Mouse (Mus musculus) kidney, postnatal 4 days (tissue): ENCODE data around the gene St14.
"Not testable (repeated sequence)": the region's sequence is repeated elsewhere in the genome, so short reads cannot be mapped to it uniquely, and the experiment has no call there.

Experiments
- DNase-seq, 2 experiments: peaks; one replicate each; pipeline ENCODE4 v3.0.0; 2021; ENCODE audit warnings: mixed read lengths in 2 of 2

The St14 gene

DNA sequence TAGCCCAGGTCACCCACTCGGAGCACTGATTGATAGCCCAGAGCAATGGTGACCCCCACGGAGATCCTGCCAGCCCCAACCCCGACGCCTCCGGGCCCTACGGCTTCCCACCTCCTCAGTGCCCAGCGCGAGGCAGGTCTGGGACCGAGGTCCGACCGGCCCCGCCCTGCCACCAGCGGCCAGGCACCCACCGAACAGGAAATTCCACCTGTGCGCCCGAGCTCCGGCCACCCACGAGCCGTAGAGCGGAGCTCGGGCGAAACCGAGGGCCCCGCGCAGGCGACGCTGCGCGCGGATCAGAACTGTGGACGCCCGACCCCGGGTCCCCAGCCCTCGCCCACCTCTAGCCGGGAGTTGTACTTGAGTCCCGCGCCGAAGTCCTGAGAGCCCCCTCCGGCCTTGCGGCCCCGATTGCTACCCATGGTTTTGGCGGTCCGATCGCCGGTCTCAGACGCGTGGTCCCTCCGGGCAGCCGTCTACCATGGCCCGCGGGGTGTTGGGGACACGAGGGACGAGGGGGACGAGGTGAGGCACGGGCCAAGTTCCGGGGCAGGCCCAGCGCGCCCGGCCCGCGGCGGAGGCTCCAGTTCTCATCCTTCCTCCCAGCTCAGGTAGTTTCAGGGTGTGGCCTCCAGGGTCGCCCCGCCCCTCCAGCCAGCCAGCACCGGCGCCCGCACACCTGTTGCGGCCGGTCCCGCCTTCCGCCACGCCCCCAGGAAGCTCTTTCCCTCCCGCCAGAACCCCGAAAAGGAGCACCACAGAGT lies at the start of gene St14:
TSS of gene St14 (minus strand) at position 649 of the 764 bp plus-strand sequence.
- peak; percentile 77 to 86 for DNase-seq

DNA sequence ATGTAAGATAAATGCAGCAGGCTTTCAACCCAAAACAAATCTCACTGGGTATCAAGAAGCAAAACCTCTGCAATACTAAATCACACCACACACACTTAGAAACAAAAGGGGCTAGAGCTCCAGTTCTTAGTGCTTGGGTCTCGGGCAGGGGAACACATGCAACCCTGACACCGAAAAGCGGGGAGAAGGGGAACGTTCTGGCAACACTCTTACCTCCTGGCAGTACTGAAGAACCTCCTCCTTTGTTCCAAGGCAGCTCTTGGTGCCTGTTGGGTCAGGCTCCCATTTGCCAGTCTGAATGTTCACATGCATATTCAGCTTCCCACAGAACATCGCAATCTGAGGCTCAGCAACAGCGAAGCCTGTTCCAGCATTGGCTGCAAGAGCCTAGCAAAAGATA lies 46.0 kb upstream of the St14 start:
- DNase-seq = no peak

DNA sequence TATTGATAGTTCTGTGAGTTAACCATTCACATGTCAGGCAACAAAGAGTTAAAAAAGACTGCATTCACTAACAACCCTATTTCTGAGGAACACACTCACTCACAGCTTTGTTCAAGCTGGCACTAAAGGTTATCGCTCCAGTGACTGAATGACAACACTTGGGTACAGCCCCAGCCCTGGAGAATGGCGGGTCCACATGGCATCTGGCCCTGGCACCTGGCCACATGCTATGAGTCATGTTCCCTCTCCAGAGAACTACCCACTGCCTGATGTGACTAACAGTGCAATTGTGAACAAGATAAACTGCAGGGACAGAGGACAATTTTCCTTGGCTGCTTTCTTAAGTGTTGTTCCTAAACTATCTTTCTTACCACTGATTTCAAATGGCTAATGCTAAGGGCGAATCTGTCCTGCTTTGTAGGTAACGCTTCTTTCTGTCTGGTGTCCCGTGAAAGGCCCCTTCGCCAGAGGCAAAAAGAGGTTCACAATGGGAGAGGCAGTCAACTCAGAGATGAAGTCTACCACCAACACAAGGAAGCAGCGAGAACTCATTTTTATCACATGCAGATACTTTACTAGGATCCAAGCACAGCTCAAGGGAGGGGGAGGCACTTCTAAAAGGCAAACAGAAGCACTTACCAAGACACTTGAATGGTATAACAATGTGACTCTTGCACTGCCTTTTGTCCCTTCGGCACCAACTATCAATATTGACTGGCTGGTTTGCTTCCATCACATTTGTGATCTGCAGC lies 44.9 kb upstream of the St14 start:
- peak; percentile 72 to 80 for DNase-seq

DNA sequence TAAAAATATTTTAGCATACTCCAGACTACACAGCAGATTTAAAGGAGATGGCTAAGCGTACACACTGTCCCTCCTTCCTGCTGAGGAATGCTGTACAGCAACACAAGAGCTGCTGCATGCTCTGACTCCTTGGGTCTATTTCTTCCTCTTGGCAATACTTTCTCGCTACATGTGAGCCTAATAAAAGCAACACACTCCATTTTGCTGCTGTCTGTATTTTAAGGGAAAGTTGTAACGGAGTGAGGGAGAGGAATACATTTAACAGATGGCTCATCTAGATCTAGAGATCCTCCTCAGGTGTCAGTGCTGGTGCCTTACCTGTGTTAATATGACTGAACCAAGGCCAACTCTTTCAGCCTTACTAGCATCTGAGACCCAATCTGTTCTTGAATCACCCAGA lies 44.3 kb upstream of the St14 start:
- no peak for DNase-seq

DNA sequence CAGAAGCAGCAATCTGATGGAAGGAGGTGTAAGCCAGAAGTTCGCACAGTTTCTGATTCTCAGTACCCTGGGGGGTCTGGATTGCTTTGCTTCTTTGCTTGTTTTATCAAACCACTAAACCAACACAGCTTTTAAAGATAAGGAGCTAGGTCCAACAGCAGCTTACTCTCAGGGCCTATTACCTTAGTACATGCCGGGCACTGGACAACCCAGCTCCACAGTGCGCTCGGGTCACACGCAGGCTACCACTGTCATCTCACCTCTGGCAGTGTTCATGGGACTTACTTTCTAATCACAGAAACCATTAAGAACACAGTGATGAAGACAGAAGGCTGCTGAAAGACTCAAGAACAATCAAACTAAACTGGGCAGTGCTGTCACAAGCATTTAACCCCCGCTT lies 43.7 kb upstream of the St14 start:
- no peak for DNase-seq

DNA sequence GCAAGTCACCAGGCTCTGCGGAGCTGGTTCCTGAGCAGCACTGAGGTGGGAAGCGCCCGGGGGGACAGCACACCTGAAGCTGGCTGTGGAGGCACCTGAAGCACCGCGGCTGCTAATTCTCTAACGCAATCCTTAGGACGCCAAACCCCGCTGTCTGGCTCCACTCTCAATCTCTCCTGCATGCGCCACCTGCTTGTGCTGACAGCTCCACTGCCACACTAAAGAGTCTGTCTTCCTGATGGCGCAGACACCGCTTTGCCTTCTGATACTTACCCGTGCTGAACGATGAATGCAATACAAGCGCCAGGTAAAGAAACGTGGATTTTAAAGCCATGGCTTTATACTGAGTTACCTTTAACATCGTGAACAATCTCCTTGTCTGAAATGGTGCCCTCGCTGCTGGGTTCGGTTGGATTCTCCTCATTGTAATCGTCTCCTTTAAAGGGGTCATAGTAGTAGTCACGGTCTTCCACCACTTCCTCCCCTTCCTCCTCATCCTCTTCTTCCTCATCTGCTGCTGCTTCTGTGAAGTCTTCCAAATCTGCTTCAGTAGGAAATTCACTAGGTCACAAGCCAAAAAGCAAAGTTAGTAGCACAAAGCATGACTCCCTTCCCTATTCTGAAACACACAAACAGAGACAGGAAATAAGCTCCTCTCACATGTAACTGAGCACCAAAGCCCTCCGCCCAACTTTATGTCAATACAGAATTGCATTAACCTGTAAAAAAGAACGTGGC lies 36.9 kb upstream of the St14 start:
- no peak for DNase-seq

DNA sequence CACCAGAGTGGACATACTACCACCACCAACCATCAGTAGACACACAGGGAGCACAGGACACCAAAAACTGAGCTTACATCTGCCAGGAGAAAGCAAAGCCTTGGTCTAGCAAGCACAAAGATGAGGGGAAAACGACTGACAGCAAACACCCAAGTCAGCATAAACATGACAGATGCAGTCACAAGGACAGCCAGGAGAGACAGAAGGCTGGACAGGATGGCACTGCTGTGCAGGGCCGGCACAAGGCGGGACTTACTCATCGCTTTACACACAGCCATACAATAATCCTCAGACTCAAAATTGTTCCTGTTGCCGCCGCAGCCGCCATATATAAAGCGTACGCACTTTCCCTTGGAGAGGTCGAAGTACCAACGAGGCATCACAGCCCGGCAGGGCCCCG lies 35.7 kb upstream of the St14 start:
- DNase-seq = no peak

DNA sequence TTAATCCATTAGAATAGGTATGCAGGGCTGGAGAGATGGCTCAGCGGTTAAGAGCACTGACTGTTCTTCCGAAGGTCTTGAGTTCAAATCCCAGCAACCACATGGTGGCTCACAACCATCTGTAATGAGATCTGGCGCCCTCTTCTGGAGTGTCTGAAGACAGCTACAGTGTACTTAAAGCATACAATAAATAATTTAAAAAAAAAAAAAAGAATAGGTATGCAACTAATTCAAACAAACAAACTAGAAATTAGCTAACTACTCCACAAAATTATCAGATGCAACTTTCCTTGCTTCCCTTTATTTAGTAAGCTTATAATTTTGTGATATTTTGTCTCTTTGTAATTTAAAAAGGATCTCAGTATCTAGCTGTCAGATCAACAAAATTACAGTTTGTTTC lies 33.9 kb upstream of the St14 start:
- not testable (repeated sequence) for DNase-seq

DNA sequence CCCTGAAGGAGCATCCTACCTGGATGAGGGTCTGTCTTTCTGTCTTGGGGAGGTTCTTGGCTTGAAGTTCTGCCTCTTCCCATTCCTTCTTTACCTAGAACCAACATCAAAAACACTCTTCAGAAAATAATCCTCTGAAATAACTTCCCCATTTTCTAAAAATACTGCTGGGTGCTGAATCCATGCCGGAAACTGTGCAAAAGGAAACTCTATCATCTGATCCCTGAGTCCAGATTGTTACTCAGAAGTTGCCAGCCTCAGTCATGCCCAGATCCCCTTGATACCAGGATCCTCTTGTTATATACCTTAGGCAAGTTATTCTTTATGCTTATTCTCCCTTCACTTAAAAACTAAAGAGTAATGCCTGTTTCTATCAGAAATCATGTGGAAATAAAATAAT lies 31.7 kb upstream of the St14 start:
- no peak for DNase-seq

DNA sequence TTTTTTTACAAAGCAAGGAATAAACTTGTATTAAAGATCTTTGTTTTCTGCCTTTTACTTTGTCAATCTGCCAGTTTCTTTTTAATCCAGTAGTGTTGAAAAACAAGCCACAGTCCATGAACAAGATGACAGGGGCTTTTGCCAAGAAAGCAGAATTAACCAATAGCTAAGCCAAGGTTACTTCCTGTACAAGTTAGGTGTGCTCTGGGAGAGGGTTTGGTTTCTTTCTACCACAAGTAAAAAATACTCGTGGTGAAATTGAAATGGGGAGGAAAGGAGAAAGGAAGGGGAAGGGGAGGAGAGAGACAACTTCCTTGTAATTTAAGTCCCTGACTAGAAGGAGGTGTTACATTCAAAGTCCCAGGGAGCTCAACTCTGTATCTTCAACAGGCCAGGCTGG lies 31.3 kb upstream of the St14 start:
- no peak for DNase-seq

DNA sequence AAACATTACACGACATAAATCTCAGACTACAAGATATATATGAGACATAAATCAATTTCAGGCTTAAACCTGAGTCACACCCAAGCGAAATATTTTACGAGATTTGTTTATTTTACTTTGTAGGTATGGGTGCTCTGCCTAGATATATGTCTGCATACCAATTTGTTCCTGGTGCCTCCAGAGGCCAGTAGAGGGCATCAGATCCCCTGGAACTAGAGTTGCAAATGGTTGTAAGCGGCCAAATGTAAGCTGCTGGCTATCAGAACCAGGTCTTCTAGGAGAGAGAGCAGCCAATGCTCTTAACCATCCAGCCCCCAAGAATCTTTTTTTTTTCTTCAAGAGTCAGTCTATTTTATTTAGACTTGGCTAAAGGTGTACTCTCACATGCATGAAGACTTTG lies 28.3 kb upstream of the St14 start:
- DNase-seq = peak; percentile 37 to 57

DNA sequence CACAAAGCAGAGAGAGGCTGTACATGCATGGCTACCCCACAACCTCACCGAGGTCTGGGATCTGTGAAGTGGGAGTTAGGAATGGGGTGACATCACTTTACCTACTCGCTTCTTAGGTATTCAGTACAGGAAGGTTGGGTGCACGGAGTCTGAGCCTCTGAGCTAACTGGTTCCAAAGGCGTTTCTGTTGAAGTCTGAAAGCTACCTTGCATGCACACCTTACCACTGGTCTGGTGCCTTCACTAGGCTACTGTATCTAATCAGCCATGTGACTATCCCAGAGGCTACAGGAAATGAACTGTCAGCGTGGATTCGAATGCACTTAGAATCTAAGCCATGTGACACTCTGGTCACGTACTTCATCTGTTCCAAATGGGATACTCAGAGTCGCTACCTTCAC lies 24.9 kb upstream of the St14 start:
- DNase-seq = no peak

DNA sequence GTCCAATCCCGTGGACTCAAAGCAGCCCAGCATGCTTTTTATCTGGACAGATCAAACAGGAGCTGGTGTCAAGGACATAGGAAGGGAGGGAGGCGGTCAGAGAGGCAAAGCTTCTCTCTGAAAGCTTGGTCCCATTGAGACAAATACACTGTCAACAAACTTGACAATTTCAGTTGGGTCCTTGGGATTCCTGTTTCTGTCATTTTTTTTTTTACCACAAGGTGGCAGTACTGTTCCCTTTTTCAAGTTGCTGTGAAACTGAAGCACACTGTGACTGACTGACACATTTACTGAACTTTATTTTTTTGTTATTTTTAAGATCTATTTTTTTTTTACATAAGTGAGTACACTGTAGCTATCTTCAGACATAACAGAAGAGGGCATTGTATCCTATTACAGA lies 19.4 kb upstream of the St14 start:
- no peak for DNase-seq

DNA sequence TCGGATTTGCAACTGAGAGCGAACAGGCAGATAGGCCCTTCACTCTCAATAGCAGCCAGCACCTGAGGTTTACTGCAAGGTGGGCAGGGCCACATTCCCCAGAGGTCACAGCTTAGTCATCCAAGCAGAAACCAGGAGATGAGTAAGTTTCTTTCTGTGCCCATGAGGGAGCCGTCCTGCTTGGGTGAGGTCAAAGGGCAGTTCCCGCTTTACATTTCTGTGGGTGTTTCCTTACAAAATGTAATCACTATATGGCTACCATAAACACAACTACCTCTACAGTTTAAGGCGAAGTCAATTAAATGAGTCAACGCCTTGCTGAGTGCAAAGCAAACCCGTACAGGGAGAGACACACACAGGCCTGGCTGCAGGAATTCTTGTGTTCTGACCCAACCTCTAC lies 16.5 kb upstream of the St14 start:
- peak in 1 of 2 experiments; percentile 24 for DNase-seq

DNA sequence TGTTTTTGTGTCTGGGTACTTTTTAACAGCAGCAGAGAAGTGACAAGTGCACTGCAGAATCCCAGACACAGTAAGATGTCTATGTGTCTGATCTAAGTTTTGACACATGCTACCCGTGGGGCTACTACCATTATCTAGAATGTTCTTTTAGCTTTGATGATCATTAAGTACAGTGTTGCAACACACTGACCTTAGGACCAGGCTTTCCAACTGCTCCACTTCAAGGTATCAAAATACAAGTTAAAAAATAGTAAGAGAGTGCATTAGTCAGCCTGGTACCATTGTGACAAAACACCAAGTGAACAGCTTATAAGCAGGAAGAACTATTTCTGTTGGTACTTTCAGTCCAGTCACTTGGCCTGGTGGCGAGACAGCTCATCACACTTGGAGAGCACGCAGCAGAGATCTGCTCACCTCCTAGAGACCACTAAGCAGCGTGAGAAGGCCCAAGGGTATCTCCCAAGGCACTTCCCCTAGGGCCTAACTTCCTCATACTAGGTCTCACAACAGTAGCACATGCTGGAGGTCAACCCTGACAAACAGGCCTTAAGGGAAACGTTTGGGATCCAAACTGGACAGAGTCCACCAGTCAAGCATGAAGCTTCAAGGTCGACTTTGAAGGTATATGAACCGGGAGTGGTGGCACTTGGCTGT lies 13.7 kb upstream of the St14 start:
- DNase-seq = no peak

DNA sequence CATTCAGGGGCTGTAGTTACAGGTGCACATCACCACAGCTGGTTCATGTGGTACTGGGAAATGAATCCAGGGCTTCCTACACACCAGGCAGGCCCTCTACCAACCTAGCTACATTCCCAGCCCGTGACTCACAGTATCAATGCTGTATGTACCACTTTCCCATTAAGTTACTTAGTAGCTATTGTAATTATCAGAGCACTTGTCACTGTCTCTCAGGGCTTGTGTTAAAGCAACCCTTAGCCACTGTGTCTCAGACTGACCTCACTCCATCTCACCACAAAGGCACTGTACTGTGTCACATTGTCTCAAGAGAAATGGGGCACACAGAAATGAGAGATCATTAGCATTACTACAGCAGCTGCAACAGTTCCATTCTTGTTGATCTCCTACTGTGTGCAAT lies 11.3 kb upstream of the St14 start:
- DNase-seq = no peak

DNA sequence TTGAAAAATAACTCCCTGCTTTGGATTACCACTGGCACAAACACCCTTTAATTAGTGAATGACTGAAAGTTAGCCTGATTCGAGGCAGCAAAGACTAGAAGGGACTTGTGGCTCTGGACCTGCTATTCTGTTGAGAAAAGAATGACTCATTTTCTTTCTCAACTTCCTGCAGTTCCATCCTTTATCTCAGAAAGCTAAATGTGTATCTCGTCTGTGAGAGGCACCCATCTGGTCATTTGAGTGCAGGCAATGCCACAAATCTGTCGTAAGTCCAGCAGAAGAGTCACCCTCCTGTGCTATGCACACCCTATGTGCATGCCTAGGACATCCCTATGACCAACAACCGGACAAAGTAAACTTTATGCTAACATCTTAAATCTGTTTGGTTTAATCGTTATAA lies 1.5 kb upstream of the St14 start:
- DNase-seq = no peak

DNA sequence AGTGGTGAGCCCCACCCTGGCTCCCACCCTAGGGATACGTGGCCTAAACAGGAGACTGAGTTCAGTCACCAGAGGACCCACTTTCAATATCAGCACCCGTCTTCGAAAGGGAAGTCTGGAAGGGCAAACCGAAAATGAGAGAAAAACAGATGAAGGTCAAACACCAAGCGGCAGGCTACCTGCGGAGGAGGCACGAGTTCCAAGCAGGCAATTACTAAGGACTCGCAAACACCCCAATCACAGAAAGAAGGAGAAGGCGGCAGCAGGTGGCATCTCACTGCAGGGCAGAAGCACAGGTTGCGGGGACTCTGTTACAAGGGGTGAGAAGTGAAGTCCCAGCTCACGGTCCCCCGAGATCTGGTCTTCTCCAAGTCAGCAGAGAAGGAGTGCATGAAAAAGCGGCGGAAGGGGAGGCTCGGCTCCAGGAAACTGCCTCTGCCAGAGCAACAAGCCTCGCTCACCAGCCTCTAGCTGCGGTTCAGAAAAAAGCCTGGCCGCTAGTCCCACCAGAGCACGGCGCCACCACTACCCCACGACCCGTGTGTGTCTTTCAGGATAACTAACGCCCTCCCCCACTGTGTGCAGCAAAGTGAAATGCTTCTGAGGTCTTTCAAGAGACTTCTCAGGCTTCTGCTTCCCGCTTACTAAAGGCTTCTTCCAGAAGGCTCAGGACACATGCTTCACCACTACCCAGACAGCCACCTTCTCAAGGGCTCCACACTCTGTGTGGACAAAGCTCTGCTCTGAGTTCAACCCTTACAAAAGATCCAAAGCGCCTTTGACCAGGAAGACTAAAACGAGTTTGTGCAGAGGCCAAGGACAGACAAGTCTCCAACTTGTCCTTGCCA lies 1.1 kb downstream of the St14 start:
- DNase-seq = peak; percentile 15 to 47

DNA sequence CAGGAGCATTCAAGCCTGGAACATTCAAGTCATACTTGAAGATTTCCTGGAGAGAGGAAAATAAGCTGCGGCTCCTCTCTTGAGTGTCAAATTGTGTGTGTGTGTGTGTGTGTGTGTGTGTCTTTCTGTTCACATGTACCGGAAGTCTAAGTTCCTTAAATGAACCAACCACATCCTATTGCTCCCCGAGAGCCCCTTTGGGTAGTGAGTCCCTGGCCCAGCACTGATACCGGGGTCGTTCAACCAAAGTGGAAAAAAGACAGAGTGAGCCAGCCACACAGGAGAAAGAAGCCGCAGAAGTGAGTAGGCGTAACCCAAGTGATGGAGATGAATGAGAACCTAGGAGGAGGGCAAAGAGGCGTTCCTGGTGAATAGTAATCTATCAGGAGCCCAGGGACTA lies 1.7 kb downstream of the St14 start:
- no peak for DNase-seq

DNA sequence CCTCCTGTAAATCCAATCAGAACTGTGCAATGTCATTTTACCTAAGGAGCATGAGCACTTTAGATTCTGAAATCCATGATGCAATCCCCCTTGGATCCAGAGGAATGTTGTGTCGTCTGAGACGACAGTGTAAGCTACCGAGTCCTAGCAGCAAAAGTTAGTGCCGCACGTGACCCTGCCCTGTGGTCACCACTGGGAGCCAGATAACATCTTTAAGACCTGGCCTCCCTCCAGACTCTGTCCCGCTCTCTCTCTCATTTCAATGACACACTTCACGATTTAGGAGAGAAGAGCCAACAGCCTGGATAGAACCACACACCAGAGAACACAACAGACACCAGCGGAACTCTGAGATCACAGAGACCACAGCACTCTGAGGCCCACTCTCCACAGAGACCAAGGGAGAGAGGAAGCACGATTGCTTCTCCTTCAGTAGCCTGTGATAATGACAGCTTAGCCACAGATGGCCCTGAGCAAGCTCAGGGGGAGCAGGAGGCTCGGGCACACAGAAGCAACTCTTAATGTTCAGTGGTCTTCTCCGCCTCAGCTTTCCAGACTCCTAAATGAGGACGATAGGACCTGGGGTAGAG lies 3.7 kb downstream of the St14 start:
- peak in 1 of 2 experiments; percentile 43 for DNase-seq

DNA sequence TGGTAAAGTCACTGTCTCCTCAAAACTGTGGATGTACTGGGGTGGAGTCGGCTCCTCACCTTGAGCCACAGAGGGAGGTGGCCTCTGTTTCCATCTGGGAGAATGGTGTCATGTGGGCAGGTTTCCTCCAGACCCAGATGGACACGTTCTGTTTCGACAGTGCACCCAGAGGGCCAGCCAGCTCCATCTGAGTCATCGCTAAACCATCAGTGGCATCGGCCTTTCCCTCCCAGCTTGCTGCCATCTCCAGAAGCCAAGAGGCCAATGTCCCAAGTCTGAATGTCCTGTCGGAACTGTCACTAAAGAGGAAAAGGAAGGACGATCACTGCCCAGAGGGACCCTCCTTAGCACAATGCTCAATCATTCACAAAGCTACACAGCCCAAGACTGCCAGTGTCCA lies 5.6 kb downstream of the St14 start:
- no peak for DNase-seq
